Mouse (Mus musculus) testis, postnatal 14 days (tissue): ENCODE data around the gene Ifitm5.

ENCODE experiments used
- DNase-seq: peaks from one replicate; pipeline ENCODE4 v3.0.0; 2021; ENCODE audit warnings: low spot score

Gene Ifitm5

DNA sequence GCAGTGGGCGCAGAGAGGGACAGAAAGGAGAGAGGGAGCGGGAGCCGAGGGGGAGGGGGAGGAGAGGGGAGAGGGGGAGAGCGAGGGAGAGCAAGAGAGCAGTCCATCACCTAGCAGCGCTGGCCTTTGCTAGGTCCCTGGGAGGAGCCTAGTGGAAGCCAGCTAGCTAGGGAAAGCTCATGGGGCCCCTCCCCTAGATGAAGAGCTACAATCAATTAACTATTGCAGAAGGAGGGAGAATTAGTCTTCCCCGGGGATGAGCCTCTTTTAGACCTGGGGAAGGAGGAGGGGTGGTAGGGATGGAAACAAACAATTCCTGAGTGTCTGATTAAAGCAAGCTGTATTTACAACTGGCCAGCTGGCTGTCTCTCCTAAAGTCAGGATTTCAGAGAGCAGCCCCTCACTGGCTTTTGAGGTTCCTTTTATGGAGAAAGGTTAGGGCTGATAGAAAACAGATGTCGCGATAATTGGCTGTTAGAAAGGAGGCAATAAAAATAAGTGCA is 10.4 kb downstream of the Ifitm5 start:
- peak; percentile 52 for DNase-seq

DNA sequence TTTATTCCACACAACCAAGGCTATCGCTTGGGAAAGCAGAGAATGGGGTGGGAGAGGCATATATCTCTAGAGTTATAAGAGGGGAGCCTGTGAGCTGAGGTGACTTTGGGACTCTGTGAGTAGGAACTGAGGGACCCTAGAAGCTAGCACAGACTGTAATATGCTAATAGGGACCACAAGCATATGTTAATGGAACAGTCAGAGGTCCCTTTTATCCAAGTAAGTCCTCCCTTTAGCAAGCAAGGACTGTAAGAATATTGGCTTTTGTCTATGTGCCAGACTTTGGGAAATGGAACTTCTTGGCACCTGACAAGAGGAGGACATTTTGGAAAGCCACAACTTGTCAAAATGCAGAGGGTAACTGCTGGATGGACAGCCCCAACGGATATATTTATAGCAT is 11.2 kb downstream of the Ifitm5 start:
- DNase-seq = no peak

DNA sequence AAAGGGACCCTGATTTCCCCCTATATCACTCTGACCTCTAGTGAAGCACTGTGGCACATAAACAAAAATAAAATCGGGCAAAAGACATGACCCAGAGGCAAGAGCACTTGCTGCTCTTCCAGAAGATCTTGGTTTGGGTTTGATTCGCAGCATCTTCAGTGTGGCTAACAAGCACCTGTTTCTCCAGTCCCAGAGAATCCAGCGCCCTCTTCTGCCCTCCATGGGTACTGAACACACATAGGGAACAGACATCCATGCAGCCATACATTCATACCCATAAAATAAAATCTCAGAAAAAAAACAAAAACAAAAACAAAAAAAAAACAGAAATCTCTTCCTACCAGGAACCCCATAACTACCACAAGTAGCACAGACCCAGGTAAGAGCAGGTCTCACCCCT is 11.7 kb downstream of the Ifitm5 start:
- DNase-seq = no peak

DNA sequence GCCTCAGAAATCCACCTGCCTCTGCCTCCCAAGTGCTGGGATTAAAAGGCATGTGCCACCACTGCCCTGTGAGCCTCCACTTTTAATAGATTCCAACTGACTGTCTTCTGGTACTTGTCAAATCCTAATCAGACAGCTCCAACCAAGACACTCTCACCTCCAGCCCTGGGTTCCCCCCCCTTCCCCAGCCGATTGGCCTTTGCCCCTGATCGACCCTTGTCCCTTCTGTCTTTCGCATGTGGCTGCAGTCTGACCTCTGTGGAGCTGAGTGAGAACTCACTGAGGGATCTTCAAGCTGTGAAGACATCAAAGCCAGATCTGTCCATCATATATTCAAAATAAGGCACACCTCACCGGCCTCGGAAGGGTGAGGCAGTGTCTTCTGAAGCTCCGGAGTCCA is 22.9 kb downstream of the Ifitm5 start:
- DNase-seq = no peak

GRCm38 (mm10) chr7:140923070-140923775 is 26.9 kb downstream of the Ifitm5 start:
- DNase-seq = no peak

GRCm38 (mm10) chr7:140922398-140923069 is 27.6 kb downstream of the Ifitm5 start:
- DNase-seq = no peak

- no peak for DNase-seq
These were observed 28.7 kb downstream of the Ifitm5 start for GRCm38 (mm10) chr7:140921225-140921975.

DNA sequence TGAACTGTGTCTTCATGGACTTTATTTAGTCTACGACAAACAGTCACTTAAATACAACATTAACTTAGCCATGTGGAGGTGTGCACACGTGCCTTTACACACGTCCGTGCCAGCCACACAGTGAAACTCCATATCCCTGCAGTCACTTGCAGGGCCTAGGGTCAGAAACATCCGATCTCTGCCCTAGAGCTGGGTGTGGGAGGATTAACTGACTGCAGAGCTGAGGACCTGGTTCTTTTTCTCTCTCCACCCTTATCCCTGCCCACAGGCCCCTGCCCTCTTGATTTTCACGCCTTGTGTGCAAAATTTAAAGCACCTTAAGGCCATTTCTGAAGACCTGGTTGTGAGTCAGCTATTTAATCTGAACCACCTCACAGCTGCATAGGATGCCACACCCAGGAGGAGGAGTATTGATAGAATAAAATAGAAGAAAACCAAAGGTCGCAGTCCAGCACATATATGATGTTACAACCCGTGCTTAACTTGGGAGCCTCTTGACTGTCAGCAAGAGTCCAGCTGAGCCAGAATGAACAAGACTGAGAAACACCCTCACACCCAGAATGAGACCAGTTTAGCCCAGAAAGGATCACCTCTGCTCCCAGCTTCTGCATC is 29.6 kb downstream of the Ifitm5 start, which contains the start of gene Nlrp6:
Gene Nlrp6, plus strand, starts transcription at position 485 of the 612 bp plus-strand sequence.
- DNase-seq = no peak

- no peak for DNase-seq
These were observed 30.2 kb downstream of the Ifitm5 start for GRCm38 (mm10) chr7:140919911-140920310.

DNA sequence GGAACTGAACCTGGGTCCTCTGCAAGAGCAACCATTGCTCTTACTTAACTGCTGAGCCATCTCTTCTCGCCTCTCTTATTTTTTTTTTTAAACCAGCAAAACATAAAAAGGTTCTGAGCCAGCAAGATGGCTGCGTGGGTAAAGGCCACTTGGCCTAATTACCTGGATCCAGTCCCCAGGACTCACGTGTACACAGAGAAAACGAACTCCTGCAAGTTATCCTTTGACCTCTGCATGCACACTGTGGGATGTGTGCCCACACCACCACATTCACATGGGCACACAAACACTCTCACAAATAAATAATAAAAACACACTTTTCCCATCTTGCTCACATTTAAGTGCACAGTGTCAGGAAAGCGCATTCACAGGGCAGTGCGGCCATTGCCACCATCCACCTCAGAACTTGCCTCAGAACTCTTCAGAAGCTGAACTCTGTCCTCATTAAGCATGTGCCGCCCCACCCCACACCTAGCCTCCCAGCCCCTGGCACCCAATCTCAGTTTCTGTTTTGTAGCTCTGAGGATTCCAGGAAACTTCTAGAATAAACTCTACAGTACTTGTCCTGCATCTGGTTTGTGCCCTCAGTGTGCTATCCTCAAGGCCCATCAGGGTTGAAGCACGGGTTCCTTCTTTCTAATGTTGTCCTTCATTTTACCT is 35.9 kb downstream of the Ifitm5 start:
- DNase-seq = no peak

- no peak for DNase-seq
These were observed 37.1 kb downstream of the Ifitm5 start for GRCm38 (mm10) chr7:140912846-140913482.

DNA sequence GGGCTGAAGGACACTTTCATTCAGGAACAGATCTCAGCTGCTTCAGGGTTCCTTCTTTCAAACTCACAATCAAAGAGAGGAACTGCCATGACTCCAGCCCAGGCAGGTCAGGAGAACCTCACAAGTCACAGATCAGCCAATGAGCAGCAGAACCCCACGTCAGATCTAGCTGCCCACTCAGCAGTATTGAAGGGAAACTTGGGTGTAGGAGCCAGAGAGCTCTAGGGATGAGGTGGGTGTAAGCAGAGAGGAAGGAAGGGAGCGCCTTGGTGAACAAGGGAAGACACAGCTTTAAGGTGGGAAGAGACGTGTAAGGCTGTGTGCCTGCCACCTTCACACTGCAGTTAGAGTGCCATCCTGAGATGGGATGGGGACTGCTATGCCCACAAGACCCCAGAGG is 37.8 kb downstream of the Ifitm5 start:
- DNase-seq = no peak

- peak; percentile 69 for DNase-seq
These were observed 41.4 kb downstream of the Ifitm5 start for GRCm38 (mm10) chr7:140908634-140909107.

- DNase-seq = no peak
These were observed 41.9 kb downstream of the Ifitm5 start for GRCm38 (mm10) chr7:140908181-140908580.

DNA sequence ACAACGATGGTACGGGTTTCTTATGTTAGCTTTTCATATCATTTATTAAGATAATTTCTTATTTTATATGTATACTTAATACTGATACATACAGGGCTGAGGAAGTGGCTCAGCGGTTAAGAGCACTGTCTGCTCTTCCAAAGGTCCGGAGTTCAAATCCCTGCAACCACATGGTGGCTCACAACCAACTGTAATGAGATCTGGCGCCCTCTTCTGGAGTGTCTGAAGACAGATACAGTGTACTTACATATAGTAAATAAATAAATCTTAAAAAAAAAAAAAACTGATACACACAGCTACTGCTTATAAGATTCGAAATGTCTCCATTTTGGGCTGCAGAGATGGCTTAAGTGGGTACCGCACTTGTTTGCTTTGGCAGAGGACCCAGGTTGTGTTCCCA is 42.4 kb downstream of the Ifitm5 start:
- DNase-seq = no peak

DNA sequence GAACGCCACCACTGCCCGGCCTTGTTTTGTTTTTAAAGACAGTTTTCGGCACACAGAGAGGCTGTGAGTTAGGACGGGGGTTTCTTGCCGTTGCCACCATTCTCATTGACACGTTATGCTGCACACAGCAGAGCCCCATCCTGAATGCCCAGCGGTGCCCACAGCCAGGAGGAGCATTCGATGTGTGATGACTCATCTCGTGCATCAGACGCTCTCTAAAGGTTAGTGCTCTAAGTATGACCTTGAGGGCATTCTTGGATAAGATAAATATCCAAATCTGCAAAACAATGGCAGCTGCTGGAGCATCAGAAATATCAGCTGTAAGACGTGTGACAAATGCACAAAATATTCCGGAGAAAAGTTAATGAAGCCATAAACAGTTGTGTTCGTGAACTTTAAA is 43.0 kb downstream of the Ifitm5 start:
- no peak for DNase-seq

GRCm38 (mm10) chr7:140905642-140906081 is 44.4 kb downstream of the Ifitm5 start:
- no peak for DNase-seq

DNA sequence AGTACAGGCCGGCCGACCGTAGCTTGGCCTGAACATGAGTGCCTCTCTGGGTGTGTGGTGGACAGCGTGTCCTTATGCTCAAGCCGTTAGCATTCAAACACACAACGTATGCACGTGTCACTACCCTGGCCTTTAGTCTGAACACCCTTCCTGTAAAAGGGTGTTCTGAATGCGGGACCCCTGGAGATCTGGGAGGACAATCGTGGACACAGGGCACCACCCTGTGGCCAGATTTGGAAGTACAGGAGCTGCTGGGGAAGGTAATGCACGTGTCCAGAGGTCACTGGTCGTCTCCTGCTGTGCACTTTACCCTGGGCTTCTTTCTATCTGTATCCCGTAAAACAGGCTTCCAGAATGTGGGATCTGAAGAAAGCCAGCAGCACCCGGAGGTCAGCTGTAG is 46.9 kb downstream of the Ifitm5 start:
- DNase-seq = no peak

- DNase-seq = no peak
These were observed 47.8 kb downstream of the Ifitm5 start for GRCm38 (mm10) chr7:140902036-140902875.

GRCm38 (mm10) chr7:140900220-140900619 is 49.9 kb downstream of the Ifitm5 start, which contains the start of gene Cox8b:
Gene Cox8b, minus strand, starts transcription at chr7:140900446.
- DNase-seq = no peak
